Mouse (Mus musculus) hindbrain, embryonic 15.5 days (tissue): ENCODE measurements at regions not wholly inside any gene's neighbourhood (a gene's known extent, or its start where the extent isn't known, plus 50 kb on each side); places are given as distances from the start of the nearest gene placed in this dataset.
"Not testable (repeated sequence)": the region's sequence is repeated elsewhere in the genome, so short reads cannot be mapped to it uniquely, and the experiment has no call there.

Source experiments
- ATAC-seq: fragments of 200-750 bp; cut with Nextera tagmentation; 2 replicates; pipeline ENCODE4 v1.8.0; 2017; ENCODE audit warnings: low read depth, moderate number of reproducible peaks, moderate TSS enrichment; ENCODE audit not compliant: low FRiP score
- H3K27ac ChIP-seq: fragments of 300-500 bp; sonication (generic); replicated peaks from 2 replicates; pipeline ENCODE4 v1.5.1; 2015; ENCODE audit warnings: mild to moderate bottlenecking, inconsistent platforms
- H3K27me3 ChIP-seq: fragments of 300-500 bp; sonication (generic); 2 replicates; pipeline ENCODE4 v1.6.1; 2015; ENCODE audit warnings: control low read depth, inconsistent platforms
- H3K36me3 ChIP-seq: fragments of 300-500 bp; sonication (generic); 2 replicates; pipeline ENCODE4 v1.6.1; 2015; ENCODE audit warnings: control low read depth, inconsistent platforms
- H3K4me1 ChIP-seq: fragments of 300-500 bp; sonication (generic); replicated peaks from 2 replicates; pipeline ENCODE4 v1.6.1; 2015; ENCODE audit warnings: control low read depth, inconsistent platforms
- H3K4me2 ChIP-seq: fragments of 300-500 bp; sonication (generic); 2 replicates; pipeline ENCODE4 v1.6.1; 2015; ENCODE audit warnings: moderate library complexity, mild to moderate bottlenecking, inconsistent platforms
- H3K4me3 ChIP-seq: fragments of 300-500 bp; sonication (generic); 2 replicates; pipeline ENCODE4 v1.5.1; 2015; ENCODE audit warnings: mild to moderate bottlenecking, inconsistent platforms
- H3K9ac ChIP-seq: fragments of 300-500 bp; sonication (generic); 2 replicates; pipeline ENCODE4 v1.6.1; 2015; ENCODE audit warnings: inconsistent platforms
- H3K9me3 ChIP-seq: fragments of 300-500 bp; sonication (generic); 2 replicates; pipeline ENCODE4 v1.6.1; 2016; ENCODE audit warnings: control low read depth, inconsistent platforms
- WGBS: fragments of 180-500 bp; shearing (Covaris S2); methylation state at CpG from one replicate; pipeline ENCODE4 v1.1.7; 2015; 5-methylcytosine and 5-hydroxymethylcytosine counted together

- H3K4me2 ChIP-seq: no peak overlapping the region
- H3K36me3 ChIP-seq: no peaks in the 10 kb centered on the region
- H3K4me3 ChIP-seq: no peak overlapping the region
- H3K27me3 ChIP-seq: no peaks in the 10 kb centered on the region
- no peak overlapping the region for H3K9ac ChIP-seq
- H3K27ac ChIP-seq: no peak overlapping the region
- no peaks in the 10 kb centered on the region for H3K9me3 ChIP-seq
- no peak for ATAC-seq
- no peaks in the 10 kb centered on the region for H3K4me1 ChIP-seq
- 64% methylated on average over 1 of the region's 1 CpGs for WGBS
Observed at GRCm38 (mm10) chr10:15886150-15886549, 1168.1 kb upstream of the Gje1 start.

- H3K36me3 ChIP-seq: no peaks in the 10 kb centered on the region
- no peak overlapping the region for H3K27ac ChIP-seq
- ATAC-seq: no peak
- no peaks in the 10 kb centered on the region for H3K9me3 ChIP-seq
- H3K9ac ChIP-seq: no peak overlapping the region
- no peak overlapping the region for H3K4me2 ChIP-seq
- no peak overlapping the region for H3K4me3 ChIP-seq
- H3K27me3 ChIP-seq: no peaks in the 10 kb centered on the region
- H3K4me1 ChIP-seq: no peaks in the 10 kb centered on the region
- WGBS: 69% methylated on average over 2 of the region's 2 CpGs
Observed at GRCm38 (mm10) chr10:15868063-15868462, 1150.0 kb upstream of the Gje1 start.

- Histone ChIP-seq H3K4me2 (no peak overlapping the region), H3K4me1 (no peaks in the 10 kb centered on the region), H3K27me3 (no peaks in the 10 kb centered on the region), H3K4me3 (no peak overlapping the region), H3K36me3 (no peaks in the 10 kb centered on the region), H3K9me3 (no peaks in the 10 kb centered on the region), H3K9ac (no peak overlapping the region), H3K27ac (no peak overlapping the region)
- ATAC-seq: no peak
Observed at GRCm38 (mm10) chr10:15866931-15867330, 1148.9 kb upstream of the Gje1 start.

GRCm38 (mm10) chr10:15841381-15841780 lies 1123.4 kb upstream of the Gje1 start:
- Histone ChIP-seq H3K4me2 (no peak overlapping the region), H3K36me3 (no peaks in the 10 kb centered on the region), H3K4me3 (no peak overlapping the region), H3K9ac (no peak overlapping the region), H3K9me3 (no peaks in the 10 kb centered on the region), H3K27ac (no peak overlapping the region), H3K4me1 (no peaks in the 10 kb centered on the region), H3K27me3 (no peaks in the 10 kb centered on the region)
- ATAC-seq: no peak
- WGBS: 85% methylated on average over 3 of the region's 3 CpGs

- no peaks in the 10 kb centered on the region for H3K4me1 ChIP-seq
- H3K27ac ChIP-seq: no peak overlapping the region
- no peak overlapping the region for H3K9ac ChIP-seq
- H3K9me3 ChIP-seq: no peaks in the 10 kb centered on the region
- no peaks in the 10 kb centered on the region for H3K36me3 ChIP-seq
- no peaks in the 10 kb centered on the region for H3K27me3 ChIP-seq
- WGBS: 94% methylated on average over 2 of the region's 2 CpGs
- ATAC-seq: no peak
- no peak overlapping the region for H3K4me2 ChIP-seq
- no peak overlapping the region for H3K4me3 ChIP-seq
Observed at GRCm38 (mm10) chr10:15832338-15832737, 1114.3 kb upstream of the Gje1 start.

- Histone ChIP-seq H3K9me3 (no peaks in the 10 kb centered on the region), H3K4me2 (no peak overlapping the region), H3K36me3 (no peaks in the 10 kb centered on the region), H3K27me3 (no peaks in the 10 kb centered on the region), H3K4me3 (no peak overlapping the region), H3K27ac (no peak overlapping the region), H3K4me1 (no peaks in the 10 kb centered on the region), H3K9ac (no peak overlapping the region)
- ATAC-seq: no peak
- 55% methylated on average over 1 of the region's 1 CpGs for WGBS
Observed at GRCm38 (mm10) chr10:15825457-15825856, 1107.4 kb upstream of the Gje1 start.

GRCm38 (mm10) chr10:15807271-15807670 lies 1089.3 kb upstream of the Gje1 start:
- WGBS: 88% methylated on average over 3 of the region's 3 CpGs
- H3K4me3 ChIP-seq: no peak overlapping the region
- no peak overlapping the region for H3K4me2 ChIP-seq
- no peaks in the 10 kb centered on the region for H3K36me3 ChIP-seq
- no peaks in the 10 kb centered on the region for H3K27me3 ChIP-seq
- no peaks in the 10 kb centered on the region for H3K4me1 ChIP-seq
- H3K27ac ChIP-seq: no peak overlapping the region
- ATAC-seq: no peak
- no peak overlapping the region for H3K9ac ChIP-seq
- H3K9me3 ChIP-seq: no peaks in the 10 kb centered on the region

GRCm38 (mm10) chr10:15805791-15806190 lies 1087.8 kb upstream of the Gje1 start:
- no peaks in the 10 kb centered on the region for H3K27me3 ChIP-seq
- ATAC-seq: no peak
- no peaks in the 10 kb centered on the region for H3K4me1 ChIP-seq
- no peak overlapping the region for H3K9ac ChIP-seq
- WGBS: 85% methylated on average over 2 of the region's 2 CpGs
- H3K9me3 ChIP-seq: no peaks in the 10 kb centered on the region
- no peaks in the 10 kb centered on the region for H3K36me3 ChIP-seq
- H3K27ac ChIP-seq: no peak overlapping the region
- H3K4me3 ChIP-seq: no peak overlapping the region
- H3K4me2 ChIP-seq: no peak overlapping the region

- H3K4me2 ChIP-seq, H3K27ac ChIP-seq, H3K36me3 ChIP-seq, H3K9ac ChIP-seq, H3K4me1 ChIP-seq, ATAC-seq, H3K4me3 ChIP-seq, H3K27me3 ChIP-seq, H3K9me3 ChIP-seq: not testable (repeated sequence)
Observed at GRCm38 (mm10) chr10:15793185-15793584, 1075.2 kb upstream of the Gje1 start.

- no peak for ATAC-seq
- H3K36me3 ChIP-seq: no peaks in the 10 kb centered on the region
- no peaks in the 10 kb centered on the region for H3K9me3 ChIP-seq
- H3K4me2 ChIP-seq: no peak overlapping the region
- no peaks in the 10 kb centered on the region for H3K27me3 ChIP-seq
- no peaks in the 10 kb centered on the region for H3K4me1 ChIP-seq
- no peak overlapping the region for H3K9ac ChIP-seq
- no peak overlapping the region for H3K4me3 ChIP-seq
- WGBS: 46% methylated on average over 7 of the region's 7 CpGs
- H3K27ac ChIP-seq: no peak overlapping the region
Observed at GRCm38 (mm10) chr10:15791473-15792269, 1073.7 kb upstream of the Gje1 start.

GRCm38 (mm10) chr10:15759983-15760723 lies 1042.1 kb upstream of the Gje1 start:
- Histone ChIP-seq H3K36me3 (no peaks in the 10 kb centered on the region), H3K9ac (no peak overlapping the region), H3K4me1 (no peaks in the 10 kb centered on the region), H3K4me2 (peak overlapping the region; percentile 8; the same call in 1 of the 2 replicates), H3K9me3 (no peaks in the 10 kb centered on the region), H3K27ac (0 out of 2 replicates have a peak overlapping the region, but pooled peaks have one; percentile 9), H3K27me3 (no peaks in the 10 kb centered on the region), H3K4me3 (no peak overlapping the region)
- 68% methylated on average over 6 of the region's 6 CpGs for WGBS
- peak; percentile 61; the same call in 1 of the 2 replicates for ATAC-seq

GRCm38 (mm10) chr10:15759576-15759975 lies 1041.6 kb upstream of the Gje1 start:
- Histone ChIP-seq H3K27me3 (no peaks in the 10 kb centered on the region), H3K27ac (0 out of 2 replicates have a peak overlapping the region, but pooled peaks have one; percentile 9), H3K4me1 (no peaks in the 10 kb centered on the region), H3K36me3 (no peaks in the 10 kb centered on the region), H3K4me2 (peak overlapping the region; percentile 8; the same call in 1 of the 2 replicates), H3K4me3 (no peak overlapping the region), H3K9ac (no peak overlapping the region), H3K9me3 (no peaks in the 10 kb centered on the region)
- WGBS: 53% methylated on average over 3 of the region's 3 CpGs
- ATAC-seq: no peak; the same call in 1 of the 2 replicates
